Mouse (Mus musculus): ENCODE results near the gene Actr3b. TPM values are rescaled to one million over a fixed set of nuclear protein-coding genes. Genes with fewer than 3 reads are reported as not detected.
A peak's percentile ranks its signal among the peaks of the same experiment; 100 is the strongest.

The Actr3b gene
- polyA plus RNA-seq, 1 experiment from 2014 or later = 4.8 TPM

DNA sequence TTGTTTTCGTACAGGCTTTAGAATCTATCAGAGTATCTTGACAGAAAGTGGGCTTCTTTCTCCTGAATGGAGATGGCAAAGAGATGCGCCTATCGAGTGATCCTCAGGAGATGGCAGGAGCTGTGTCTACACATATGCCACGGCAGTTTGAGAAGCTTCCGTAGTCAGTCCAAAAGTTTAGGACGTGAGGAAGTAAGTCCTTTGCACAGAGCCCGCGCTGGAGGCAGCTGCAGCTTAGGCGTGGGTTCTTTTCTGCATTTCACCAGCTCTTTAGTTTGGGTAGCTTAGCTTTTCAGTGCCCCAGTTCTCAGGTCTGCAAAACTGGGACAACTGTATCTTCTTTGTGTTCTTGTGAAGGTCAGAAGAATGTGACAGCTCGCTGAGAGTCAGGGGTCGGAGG, 38.0 kb downstream of the Actr3b start:
- H3K9ac ChIP-seq (ENCODE audit: low read length) = no peak overlapping the region
- no peaks in the 10 kb centered on the region for H3K27me3 ChIP-seq (ENCODE audit: control insufficient read depth, insufficient read depth, low read length)
- H3K27ac ChIP-seq (replicated peaks) = no peak overlapping the region
- H3K4me3 ChIP-seq (ENCODE audit: low read depth, low read length) = no peak overlapping the region
- no peaks in the 10 kb centered on the region for H3K4me1 ChIP-seq (replicated peaks; ENCODE audit: control insufficient read depth, insufficient read depth)
- H3K36me3 ChIP-seq (ENCODE audit: control insufficient read depth, insufficient read depth, low read length) = no peaks in the 10 kb centered on the region
- TF ChIP-seq CTCF (IDR thresholded peaks at IDR 0.05; ENCODE audit: low read depth) = no peak
- no peak for TF ChIP-seq EP300 (optimal IDR thresholded peaks at IDR 0.05)
- ATAC-seq (ENCODE audit: low FRiP score, low TSS enrichment) (no peak), DNase-seq (ENCODE audit: low spot score) (no peak)
- no peaks in the 10 kb centered on the region for H3K9me3 ChIP-seq (ENCODE audit: control insufficient read depth, low read length)
- H3K4me2 ChIP-seq (replicated peaks; ENCODE audit: low read depth) = no peak overlapping the region
- 77% methylated on average over 11 of the region's 11 CpGs for WGBS

DNA sequence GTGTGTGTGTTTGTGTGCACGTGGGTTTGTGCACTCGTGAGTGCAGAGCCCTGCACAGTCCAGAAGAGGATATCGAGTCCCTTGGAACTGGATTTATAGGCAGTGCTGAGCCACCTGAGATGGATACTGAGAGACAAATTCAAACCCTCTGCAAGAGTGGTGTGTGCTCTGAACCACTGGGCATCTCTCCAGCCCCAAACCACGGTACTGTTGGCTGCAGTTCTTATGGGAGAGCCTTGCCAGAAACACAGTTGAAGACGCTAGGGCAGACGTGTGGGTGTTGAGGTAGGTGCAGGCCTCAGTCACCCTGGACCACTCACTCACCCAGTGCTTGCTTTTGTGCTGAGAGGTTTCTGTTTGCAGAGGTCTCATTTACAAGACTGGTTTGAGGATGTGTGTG, 41.1 kb downstream of the Actr3b start:
- no peaks in the 10 kb centered on the region for H3K4me1 ChIP-seq (replicated peaks; ENCODE audit: control insufficient read depth, insufficient read depth)
- DNase-seq (ENCODE audit: low spot score) = no peak
- H3K36me3 ChIP-seq (ENCODE audit: control insufficient read depth, insufficient read depth, low read length) = no peaks in the 10 kb centered on the region
- H3K4me3 ChIP-seq (ENCODE audit: low read depth, low read length) = no peak overlapping the region
- no peaks in the 10 kb centered on the region for H3K9me3 ChIP-seq (ENCODE audit: control insufficient read depth, low read length)
- TF ChIP-seq EP300 (optimal IDR thresholded peaks at IDR 0.05) (no peak), CTCF (IDR thresholded peaks at IDR 0.05; ENCODE audit: low read depth) (no peak)
- H3K27ac ChIP-seq (replicated peaks) = no peak overlapping the region
- WGBS = 55% methylated on average over 6 of the region's 6 CpGs
- H3K9ac ChIP-seq (ENCODE audit: low read length) = no peak overlapping the region
- no peak for ATAC-seq (ENCODE audit: low FRiP score, low TSS enrichment)
- no peak overlapping the region for H3K4me2 ChIP-seq (replicated peaks; ENCODE audit: low read depth)
- H3K27me3 ChIP-seq (ENCODE audit: control insufficient read depth, insufficient read depth, low read length) = no peaks in the 10 kb centered on the region

GRCm38 (mm10) chr5:25801744-25802143, 41.9 kb downstream of the Actr3b start:
- no peaks in the 10 kb centered on the region for H3K36me3 ChIP-seq (ENCODE audit: control insufficient read depth, insufficient read depth, low read length)
- 64% methylated on average over 4 of the region's 4 CpGs for WGBS
- no peak overlapping the region for H3K27ac ChIP-seq (replicated peaks)
- no peak overlapping the region for H3K9ac ChIP-seq (ENCODE audit: low read length)
- no peak overlapping the region for H3K4me2 ChIP-seq (replicated peaks; ENCODE audit: low read depth)
- H3K4me1 ChIP-seq (replicated peaks; ENCODE audit: control insufficient read depth, insufficient read depth) = no peaks in the 10 kb centered on the region
- H3K27me3 ChIP-seq (ENCODE audit: control insufficient read depth, insufficient read depth, low read length) = no peaks in the 10 kb centered on the region
- H3K9me3 ChIP-seq (ENCODE audit: control insufficient read depth, low read length) = no peaks in the 10 kb centered on the region
- DNase-seq (ENCODE audit: low spot score) = no peak
- TF ChIP-seq EP300 (optimal IDR thresholded peaks at IDR 0.05) (no peak), CTCF (IDR thresholded peaks at IDR 0.05; ENCODE audit: low read depth) (no peak)
- no peak for ATAC-seq (ENCODE audit: low FRiP score, low TSS enrichment)
- H3K4me3 ChIP-seq (ENCODE audit: low read depth, low read length) = no peak overlapping the region

GRCm38 (mm10) chr5:25804569-25804968, 44.8 kb downstream of the Actr3b start:
- no peak for DNase-seq (ENCODE audit: low spot score)
- TF ChIP-seq CTCF (IDR thresholded peaks at IDR 0.05; ENCODE audit: low read depth) (peak; percentile 46), EP300 (optimal IDR thresholded peaks at IDR 0.05) (no peak)
- Histone ChIP-seq H3K4me1 (replicated peaks; ENCODE audit: control insufficient read depth, insufficient read depth) (no peaks in the 10 kb centered on the region), H3K36me3 (ENCODE audit: control insufficient read depth, insufficient read depth, low read length) (no peaks in the 10 kb centered on the region), H3K9me3 (ENCODE audit: control insufficient read depth, low read length) (no peaks in the 10 kb centered on the region), H3K4me2 (replicated peaks; ENCODE audit: low read depth) (no peak overlapping the region), H3K27ac (replicated peaks) (no peak overlapping the region), H3K4me3 (ENCODE audit: low read depth, low read length) (no peak overlapping the region), H3K9ac (ENCODE audit: low read length) (no peak overlapping the region), H3K27me3 (ENCODE audit: control insufficient read depth, insufficient read depth, low read length) (no peaks in the 10 kb centered on the region)
- ATAC-seq (ENCODE audit: low FRiP score, low TSS enrichment) = no peak
- 78% methylated on average over 5 of the region's 5 CpGs for WGBS

DNA sequence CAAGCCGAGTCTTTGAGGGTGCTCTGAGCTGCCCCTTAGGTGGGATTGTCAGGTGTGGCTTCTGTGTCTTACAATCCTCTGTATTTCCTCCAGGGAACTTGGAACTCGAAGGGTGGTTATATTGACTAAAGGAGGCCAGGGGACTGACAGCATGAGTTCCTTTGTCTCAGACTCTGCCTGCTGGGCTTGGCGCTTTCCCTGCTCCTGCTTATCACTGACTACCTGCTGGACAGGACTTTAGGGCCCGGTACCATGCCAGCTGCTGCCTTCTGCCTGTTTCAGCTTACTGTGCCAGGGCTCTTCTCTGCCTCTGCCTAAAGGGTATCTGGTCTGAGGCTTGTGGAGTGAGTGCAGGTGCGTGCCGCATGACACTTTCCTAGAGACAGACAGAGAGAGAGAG, 53.1 kb downstream of the Actr3b start:
- 44% methylated on average over 6 of the region's 6 CpGs for WGBS
- Histone ChIP-seq H3K4me1 (replicated peaks; ENCODE audit: control insufficient read depth, insufficient read depth) (no peaks in the 10 kb centered on the region), H3K9ac (ENCODE audit: low read length) (no peak overlapping the region), H3K27ac (replicated peaks) (0 out of 2 replicates have a peak overlapping the region, but pooled peaks have one; percentile 30), H3K27me3 (ENCODE audit: control insufficient read depth, insufficient read depth, low read length) (no peaks in the 10 kb centered on the region), H3K4me3 (ENCODE audit: low read depth, low read length) (no peak overlapping the region), H3K4me2 (replicated peaks; ENCODE audit: low read depth) (no peak overlapping the region), H3K9me3 (ENCODE audit: control insufficient read depth, low read length) (no peaks in the 10 kb centered on the region), H3K36me3 (ENCODE audit: control insufficient read depth, insufficient read depth, low read length) (no peaks in the 10 kb centered on the region)
- TF ChIP-seq EP300 (optimal IDR thresholded peaks at IDR 0.05) (no peak), CTCF (IDR thresholded peaks at IDR 0.05; ENCODE audit: low read depth) (no peak)
- DNase-seq (ENCODE audit: low spot score) (peak; percentile 69), ATAC-seq (ENCODE audit: low FRiP score, low TSS enrichment) (peak; percentile 86)

DNA sequence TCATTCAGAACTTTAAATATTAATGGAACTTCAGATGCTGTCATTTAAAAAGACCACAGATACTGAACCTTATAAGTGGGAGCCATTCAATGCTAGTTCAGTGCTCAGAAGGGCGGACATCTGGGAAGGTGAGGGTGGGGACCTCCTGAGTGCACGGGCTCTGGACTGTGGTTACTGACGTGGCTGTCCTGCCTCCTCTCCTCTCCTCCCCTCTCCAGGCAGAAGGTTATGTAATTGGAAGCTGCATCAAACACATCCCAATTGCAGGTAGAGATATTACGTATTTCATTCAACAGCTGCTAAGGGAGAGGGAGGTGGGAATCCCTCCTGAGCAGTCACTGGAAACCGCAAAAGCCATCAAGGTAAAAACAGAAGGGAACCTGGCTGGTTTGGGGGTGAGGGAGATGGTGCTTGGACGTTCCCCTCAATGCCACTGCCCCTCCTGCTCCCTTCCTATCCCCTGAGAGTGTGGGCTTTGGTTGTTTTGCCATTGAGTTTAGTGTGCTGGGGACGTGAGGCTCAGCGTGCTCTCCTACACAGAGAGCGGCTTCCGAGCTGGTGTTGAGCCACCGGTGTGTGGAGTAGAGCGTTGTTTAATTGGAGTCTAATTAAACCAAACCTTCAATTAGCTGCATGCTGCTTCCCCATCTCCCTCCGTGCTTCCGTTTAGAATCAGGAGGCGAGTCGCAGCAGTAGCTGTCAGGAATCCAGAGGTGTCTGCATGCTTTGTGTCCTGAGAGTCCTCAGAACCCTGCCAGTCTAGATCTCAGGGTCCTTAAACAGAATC, 69.7 kb downstream of the Actr3b start:
- 77% methylated on average over 16 of the region's 16 CpGs for whole genome bisulfite sequencing
- Histone ChIP-seq H3K9me3 (ENCODE audit: control insufficient read depth, low read length) (no peaks in the 10 kb centered on the region), H3K27me3 (ENCODE audit: control insufficient read depth, insufficient read depth, low read length) (no peaks in the 10 kb centered on the region)

More for the DNA sequence above, 69.7 kb downstream of the Actr3b start:
- Histone ChIP-seq H3K4me1 (replicated peaks; ENCODE audit: control insufficient read depth, insufficient read depth) (no peaks in the 10 kb centered on the region), H3K4me2 (replicated peaks; ENCODE audit: low read depth) (no peak overlapping the region), H3K36me3 (ENCODE audit: control insufficient read depth, insufficient read depth, low read length) (no peaks in the 10 kb centered on the region), H3K9ac (ENCODE audit: low read length) (no peak overlapping the region), H3K4me3 (ENCODE audit: low read depth, low read length) (no peak overlapping the region), H3K27ac (replicated peaks) (no peak overlapping the region)
- TF ChIP-seq EP300 (optimal IDR thresholded peaks at IDR 0.05) = no peak
- TF ChIP-seq CTCF (IDR thresholded peaks at IDR 0.05; ENCODE audit: low read depth) = no peak
- ATAC-seq (ENCODE audit: low FRiP score, low TSS enrichment) = no peak
- no peak for DNase-seq (ENCODE audit: low spot score)
